Mouse (Mus musculus): ENCODE results near the gene Onecut1. TPM values are rescaled to one million over a fixed set of nuclear protein-coding genes. Genes with fewer than 3 reads are reported as not detected.

Onecut1 gene
- polyA plus RNA-seq, 1 experiment from 2014 or later = 1.8 TPM

DNA sequence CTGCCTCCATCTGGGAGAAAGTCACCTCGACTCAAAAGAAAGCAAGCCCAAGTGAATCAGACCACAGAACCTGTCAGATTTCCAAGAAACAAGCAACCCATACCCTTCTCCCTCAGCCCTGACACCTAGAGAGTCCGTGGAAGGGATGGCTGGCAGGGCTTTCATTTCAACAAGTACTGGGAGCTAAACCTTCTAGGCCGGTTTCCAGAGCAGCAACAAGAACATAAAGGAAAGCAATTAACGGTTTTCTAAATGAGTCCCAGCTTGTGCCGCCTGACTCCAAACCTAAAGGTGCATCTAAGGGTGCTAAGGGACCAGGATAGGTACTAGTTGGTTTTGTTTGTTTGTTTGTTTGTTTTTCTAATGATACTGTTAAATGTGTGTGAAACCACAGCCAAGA lies 10.1 kb upstream of the Onecut1 start:
- peaks cover 86% of the 10 kb centered on the region for H3K27me3 ChIP-seq (replicated peaks)
- no peak overlapping the region for H3K27ac ChIP-seq
- no peaks in the 10 kb centered on the region for H3K36me3 ChIP-seq
- H3K4me3 ChIP-seq (replicated peaks) = no peak overlapping the region
- no peak overlapping the region for H3K9ac ChIP-seq
- ATAC-seq = no peak
- H3K4me2 ChIP-seq (replicated peaks) = no peak overlapping the region
- peaks cover 10% of the 10 kb centered on the region for H3K4me1 ChIP-seq (replicated peaks)
- H3K9me3 ChIP-seq = no peaks in the 10 kb centered on the region
- 17% methylated on average over 5 of the region's 5 CpGs for WGBS

- Histone ChIP-seq H3K4me2 (replicated peaks) (no peak overlapping the region), H3K9ac (no peak overlapping the region), H3K4me1 (replicated peaks) (peaks cover 10% of the 10 kb centered on the region), H3K9me3 (no peaks in the 10 kb centered on the region), H3K36me3 (no peaks in the 10 kb centered on the region), H3K27ac (no peak overlapping the region), H3K4me3 (replicated peaks) (no peak overlapping the region), H3K27me3 (replicated peaks) (peaks cover 85% of the 10 kb centered on the region)
- ATAC-seq = no peak
- 11% methylated on average over 4 of the region's 4 CpGs for whole genome bisulfite sequencing
These were observed 9.4 kb upstream of the Onecut1 start for GRCm38 (mm10) chr9:74852361-74852760.

- Histone ChIP-seq H3K4me2 (replicated peaks) (0 out of 2 replicates have a peak overlapping the region, but pooled peaks have one; percentile 1), H3K36me3 (no peaks in the 10 kb centered on the region), H3K27ac (no peak overlapping the region), H3K9me3 (no peaks in the 10 kb centered on the region), H3K27me3 (replicated peaks) (peaks cover 87% of the 10 kb centered on the region), H3K4me1 (replicated peaks) (peaks cover 8% of the 10 kb centered on the region), H3K9ac (no peak overlapping the region), H3K4me3 (replicated peaks) (no peak overlapping the region)
- no peak for ATAC-seq
- 8% methylated on average over 28 of the region's 28 CpGs for whole genome bisulfite sequencing
These were observed 8.3 kb upstream of the Onecut1 start for GRCm38 (mm10) chr9:74853191-74854072.

- 7% methylated on average over 25 of the region's 25 CpGs for WGBS
- no peaks in the 10 kb centered on the region for H3K36me3 ChIP-seq
- 0 out of 2 replicates have a peak overlapping the region, but pooled peaks have one; percentile 1 for H3K4me2 ChIP-seq (replicated peaks)
- no peak overlapping the region for H3K27ac ChIP-seq
- 0 out of 2 replicates have a peak, but pooled peaks have one; percentile 32 for ATAC-seq
- H3K9ac ChIP-seq = no peak overlapping the region
- no peaks in the 10 kb centered on the region for H3K9me3 ChIP-seq
- H3K4me1 ChIP-seq (replicated peaks) = peaks cover 3% of the 10 kb centered on the region
- H3K4me3 ChIP-seq (replicated peaks) = no peak overlapping the region
- H3K27me3 ChIP-seq (replicated peaks) = peaks cover 85% of the 10 kb centered on the region
These were observed 7.6 kb upstream of the Onecut1 start for GRCm38 (mm10) chr9:74854073-74854591.

- Histone ChIP-seq H3K4me1 (replicated peaks) (no peaks in the 10 kb centered on the region), H3K36me3 (no peaks in the 10 kb centered on the region), H3K9me3 (no peaks in the 10 kb centered on the region), H3K4me3 (replicated peaks) (no peak overlapping the region), H3K27me3 (replicated peaks) (peaks cover 82% of the 10 kb centered on the region), H3K27ac (no peak overlapping the region), H3K9ac (no peak overlapping the region), H3K4me2 (replicated peaks) (no peak overlapping the region)
- ATAC-seq = no peak
- 17% methylated on average over 4 of the region's 4 CpGs for WGBS
These were observed 6.3 kb upstream of the Onecut1 start for GRCm38 (mm10) chr9:74855446-74855845.

DNA sequence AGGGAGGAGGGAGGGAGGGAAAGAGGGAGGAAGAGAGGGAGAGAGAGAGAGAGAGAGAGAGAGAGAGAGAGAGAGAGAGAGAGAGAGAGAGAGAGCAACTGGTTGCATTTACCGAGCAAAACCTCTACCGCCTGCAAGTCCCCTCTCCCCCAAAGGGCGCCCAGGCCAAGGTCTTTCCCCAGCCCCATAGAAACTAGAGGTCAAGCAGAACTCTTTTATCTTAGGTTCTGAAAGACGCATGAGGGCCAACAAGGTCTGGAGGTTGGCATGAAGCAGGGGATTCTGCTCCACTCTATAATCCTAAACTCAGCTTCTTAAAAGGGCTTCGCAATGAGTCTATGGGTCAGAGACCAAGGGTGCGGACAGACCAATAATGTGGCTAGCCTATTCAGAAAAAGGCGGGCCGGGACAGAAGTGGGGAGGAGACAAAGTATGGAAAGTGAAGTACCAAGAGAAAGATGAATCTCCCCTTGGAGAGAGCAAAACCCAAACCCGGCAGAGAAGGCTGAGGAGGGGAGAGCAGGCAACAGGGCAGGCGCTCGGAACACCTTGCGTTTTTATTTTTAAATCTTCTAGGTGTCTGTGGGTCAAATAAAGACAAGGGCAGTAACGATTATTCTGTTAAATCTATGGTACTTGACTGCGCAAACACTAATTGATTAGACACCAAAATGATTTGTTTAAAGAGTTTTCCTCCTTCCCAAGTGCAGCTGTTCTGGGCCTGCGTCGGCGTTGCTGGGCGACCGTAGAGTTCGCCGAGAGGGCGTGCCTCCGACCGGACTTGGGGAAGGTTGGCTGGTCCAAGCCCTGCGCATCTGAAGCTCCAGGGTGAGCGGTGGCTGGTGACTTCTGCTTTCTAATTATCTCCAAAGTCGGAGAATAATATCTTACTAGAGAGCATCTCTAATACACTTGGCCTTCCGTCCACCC lies 4.9 kb upstream of the Onecut1 start:
- H3K36me3 ChIP-seq = no peaks in the 10 kb centered on the region
- H3K9ac ChIP-seq = no peak overlapping the region
- H3K4me1 ChIP-seq (replicated peaks) = peaks cover 7% of the 10 kb centered on the region; the same call in 1 of the 2 replicates
- peaks cover 82% of the 10 kb centered on the region for H3K27me3 ChIP-seq (replicated peaks)
- 6% methylated on average over 28 of the region's 28 CpGs for WGBS
- ATAC-seq = no peak
- no peak overlapping the region for H3K4me3 ChIP-seq (replicated peaks)
- no peak overlapping the region for H3K4me2 ChIP-seq (replicated peaks)
- H3K9me3 ChIP-seq = no peaks in the 10 kb centered on the region
- no peak overlapping the region for H3K27ac ChIP-seq

DNA sequence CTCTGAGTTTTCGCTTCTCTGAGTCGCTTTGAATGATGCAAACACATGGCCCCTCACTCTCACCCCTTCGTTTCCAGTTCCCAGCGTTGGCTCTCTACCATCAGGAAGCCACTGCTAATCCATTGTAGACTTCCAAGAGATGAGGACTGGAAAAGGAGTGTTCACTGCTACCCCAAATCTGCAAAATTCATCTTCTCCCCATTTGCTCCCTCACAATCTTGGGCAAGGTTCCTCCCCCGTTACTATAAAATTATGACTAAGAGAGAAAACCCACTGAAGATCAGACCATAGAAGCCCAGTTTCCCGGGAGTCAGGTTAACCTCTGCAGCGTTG lies 4.2 kb upstream of the Onecut1 start:
- ATAC-seq = no peak
- H3K36me3 ChIP-seq = no peaks in the 10 kb centered on the region
- no peaks in the 10 kb centered on the region for H3K9me3 ChIP-seq
- H3K4me2 ChIP-seq (replicated peaks) = no peak overlapping the region
- H3K27ac ChIP-seq = no peak overlapping the region
- peaks cover 12% of the 10 kb centered on the region for H3K4me1 ChIP-seq (replicated peaks)
- H3K4me3 ChIP-seq (replicated peaks) = no peak overlapping the region
- peaks cover 82% of the 10 kb centered on the region for H3K27me3 ChIP-seq (replicated peaks)
- 11% methylated on average over 7 of the region's 7 CpGs for WGBS
- H3K9ac ChIP-seq = no peak overlapping the region

DNA sequence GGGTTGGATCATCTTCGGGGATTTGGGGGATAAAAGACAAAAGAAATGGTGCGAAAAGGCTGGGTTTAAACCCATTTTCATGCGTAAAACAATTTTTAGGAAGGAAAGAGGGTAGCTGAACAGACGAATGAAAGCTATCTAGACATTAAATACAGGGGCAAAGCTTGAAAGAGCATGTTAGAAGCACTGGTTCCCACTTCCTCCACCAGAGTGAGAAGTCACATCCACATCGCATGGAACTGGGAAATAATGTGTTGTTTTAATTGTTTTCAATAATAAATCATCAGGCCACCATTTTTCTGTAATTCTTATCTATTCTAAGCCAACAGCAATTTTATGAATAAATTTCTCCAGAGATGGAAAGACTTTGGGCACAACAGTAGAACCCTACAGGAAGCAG lies 3.6 kb upstream of the Onecut1 start:
- H3K4me2 ChIP-seq (replicated peaks) = no peak overlapping the region
- no peak overlapping the region for H3K9ac ChIP-seq
- ATAC-seq = no peak
- H3K27me3 ChIP-seq (replicated peaks) = peaks cover 83% of the 10 kb centered on the region
- peaks cover 18% of the 10 kb centered on the region for H3K4me1 ChIP-seq (replicated peaks)
- 19% methylated on average over 5 of the region's 5 CpGs for WGBS
- no peaks in the 10 kb centered on the region for H3K9me3 ChIP-seq
- H3K27ac ChIP-seq = no peak overlapping the region
- H3K4me3 ChIP-seq (replicated peaks) = no peak overlapping the region
- H3K36me3 ChIP-seq = no peaks in the 10 kb centered on the region

DNA sequence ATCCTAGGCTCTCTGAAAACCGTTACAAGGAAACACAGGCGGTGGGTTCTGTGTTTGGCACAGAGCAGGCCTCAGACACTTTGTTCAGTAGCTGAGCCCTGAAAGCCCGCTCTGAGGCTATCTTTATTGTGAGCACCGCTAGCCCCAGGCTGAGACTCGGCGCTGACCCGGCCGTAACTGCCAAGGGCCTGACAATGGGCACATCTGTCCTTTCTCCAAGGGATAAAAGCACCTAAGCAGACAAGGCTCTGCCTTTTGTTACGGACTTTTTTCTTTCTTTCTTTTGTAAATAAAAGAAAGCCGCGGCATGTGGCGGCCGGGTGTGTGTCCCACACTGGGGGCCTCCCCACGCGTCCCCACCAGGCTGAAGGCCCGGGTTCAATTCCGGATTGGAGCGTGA lies 1.3 kb upstream of the Onecut1 start:
- no peak for ATAC-seq
- no peak overlapping the region for H3K27ac ChIP-seq
- H3K27me3 ChIP-seq (replicated peaks) = peaks cover 88% of the 10 kb centered on the region
- 0 out of 2 replicates have a peak overlapping the region, but pooled peaks have one; percentile 9 for H3K4me3 ChIP-seq (replicated peaks)
- 23% methylated on average over 18 of the region's 18 CpGs for WGBS
- peaks cover 24% of the 10 kb centered on the region for H3K4me1 ChIP-seq (replicated peaks)
- H3K9ac ChIP-seq = no peak overlapping the region
- H3K4me2 ChIP-seq (replicated peaks) = no peak overlapping the region
- no peaks in the 10 kb centered on the region for H3K36me3 ChIP-seq
- H3K9me3 ChIP-seq = no peaks in the 10 kb centered on the region

GRCm38 (mm10) chr9:74862096-74862780 lies 517 bp downstream of the Onecut1 start:
- Histone ChIP-seq H3K27ac (no peak overlapping the region), H3K9ac (peak overlapping the region; percentile 49)
- under 1% methylated on average over 48 of the region's 48 CpGs for whole genome bisulfite sequencing

GRCm38 (mm10) chr9:74862783-74863654 lies 1.3 kb downstream of the Onecut1 start:
- WGBS = 2% methylated on average over 55 of the region's 56 CpGs
- Histone ChIP-seq H3K4me3 (replicated peaks) (peak overlapping the region; percentile 53), H3K4me1 (replicated peaks) (peaks cover 31% of the 10 kb centered on the region), H3K9ac (no peak overlapping the region), H3K36me3 (no peaks in the 10 kb centered on the region), H3K27me3 (replicated peaks) (peaks cover 89% of the 10 kb centered on the region), H3K9me3 (no peaks in the 10 kb centered on the region), H3K27ac (no peak overlapping the region), H3K4me2 (replicated peaks) (peak overlapping the region; percentile 96)
- no peak for ATAC-seq

More at GRCm38 (mm10) chr9:74862096-74862780, 517 bp downstream of the Onecut1 start:
- Histone ChIP-seq H3K36me3 (no peaks in the 10 kb centered on the region), H3K27me3 (replicated peaks) (peaks cover 90% of the 10 kb centered on the region), H3K4me3 (replicated peaks) (peak overlapping the region; percentile 53), H3K4me2 (replicated peaks) (peak overlapping the region; percentile 96), H3K9me3 (no peaks in the 10 kb centered on the region), H3K4me1 (replicated peaks) (peaks cover 28% of the 10 kb centered on the region)
- ATAC-seq = no peak

Data from intestine, embryonic 15.5 days (tissue).